In genomic region chr13:79252385-79252784, GRCm38 (mm10) we compare ENCODE assay signal across 16 mouse cellular contexts.
"Had no signal": no experiment of that assay in that cellular context is flagged by ENCODE, and none has a peak within 500 bp of the region (broad histone marks: within the 10 kb centered on the region; RNA-seq: fewer than 3 reads in every experiment).

No protein-coding gene starts in this region.

- H3K4me3 ChIP-seq: intestine, embryonic 15.5 days; left cerebral cortex, adult 2 months; liver, embryonic 13.5 days; megakaryocyte, embryonic 14.5 days; midbrain, embryonic 10.5 days; midbrain, embryonic 13.5 days; stomach, embryonic 15.5 days had no signal

- H3K36me3 ChIP-seq: intestine, embryonic 15.5 days; liver, embryonic 13.5 days; midbrain, embryonic 10.5 days; midbrain, embryonic 13.5 days; stomach, embryonic 15.5 days had no signal

- H3K4me2 ChIP-seq: intestine, embryonic 15.5 days; liver, embryonic 13.5 days; midbrain, embryonic 13.5 days; stomach, embryonic 15.5 days had no signal

- H3K9ac ChIP-seq: intestine, embryonic 15.5 days; liver, embryonic 13.5 days; midbrain, embryonic 13.5 days; stomach, embryonic 15.5 days had no signal

- H3K27me3 ChIP-seq: intestine, embryonic 15.5 days; liver, embryonic 13.5 days; megakaryocyte, embryonic 14.5 days; midbrain, embryonic 13.5 days; stomach, embryonic 15.5 days had no signal

- H3K4me1 ChIP-seq: intestine, embryonic 15.5 days; liver, embryonic 13.5 days; megakaryocyte, embryonic 14.5 days; midbrain, embryonic 10.5 days; midbrain, embryonic 13.5 days; stomach, embryonic 15.5 days had no signal

- H3K27ac ChIP-seq: intestine, embryonic 15.5 days; left cerebral cortex, adult 2 months; liver, embryonic 13.5 days; midbrain, embryonic 10.5 days; midbrain, embryonic 13.5 days; stomach, embryonic 15.5 days had no signal

- ATAC-seq: intestine, embryonic 15.5 days; lung, postnatal 0 days; midbrain, embryonic 13.5 days had no signal

- H3K9me3 ChIP-seq: intestine, embryonic 15.5 days; liver, embryonic 13.5 days; megakaryocyte, embryonic 14.5 days; midbrain, embryonic 10.5 days; midbrain, embryonic 13.5 days; stomach, embryonic 15.5 days had no signal

- DNase-seq: kidney, adult 11 months; kidney, adult 8-10 months; kidney, postnatal 25 days; layer of hippocampus, postnatal 36 days; liver, embryonic 13.5 days; lung, adult 2 months; right cerebral cortex, postnatal 25 days; spleen, adult 18-20 months; thymus, postnatal 25 days had no signal
